26 mouse cellular contexts compared by ENCODE assay signal in genomic region chr2:79328079-79328478, GRCm38 (mm10).
DNase-seq lines count a peak whose midpoint lies in the region; ATAC-seq and TF ChIP-seq lines count a peak whose summit lies in the region.
"Had no signal": no experiment of that assay in that cellular context is flagged by ENCODE, and none has a peak within 500 bp of the region (broad histone marks: within the 10 kb centered on the region; RNA-seq: fewer than 3 reads in every experiment).

No protein-coding gene starts in this region.

- intact Hi-C loops in gastrocnemius, adult 2 months (cut with DNase I) = no loop called here

- H3K4me3 ChIP-seq in gastrocnemius, adult 2 months = no peak overlapping the region
- H3K4me3 ChIP-seq: heart, adult 2 months; heart, embryonic 12.5 days; hindbrain, embryonic 15.5 days; limb, embryonic 12.5 days; liver, embryonic 12.5 days had no signal

- H3K27ac ChIP-seq in gastrocnemius, adult 2 months = no peak overlapping the region
- H3K27ac ChIP-seq: heart, adult 2 months; hindbrain, embryonic 15.5 days; limb, embryonic 12.5 days; liver, embryonic 12.5 days had no signal

- peak; percentile 49 to 59 for DNase-seq in cerebellum, postnatal 14 days
- DNase-seq in gastrocnemius, adult 2 months = peak; percentile 19
- DNase-seq in gastrocnemius, postnatal 10 days = no peak
- DNase-seq in right cerebral cortex, postnatal 4 days = peak; percentile 10
- no peak for DNase-seq in right cerebral cortex, postnatal 10 days (ENCODE audit: low spot score in 2 of 2)
- DNase-seq in frontal cortex, postnatal 14 days (ENCODE audit: low spot score in 2 of 2) = no peak
- DNase-seq: adrenal gland, postnatal 10 days; cerebellum, adult 18-20 months; heart, adult 2 months; heart, postnatal 4 days; kidney, adult 2 months; kidney, postnatal 10 days; layer of hippocampus, postnatal 36 days; liver, postnatal 0 days; lung, postnatal 36 days; right cerebral cortex, adult 18-20 months; thymus, postnatal 4 days had no signal

- ATAC-seq in cerebellum, adult (ENCODE audit: insufficient number of reproducible peaks, low FRiP score, low TSS enrichment) = no peak
- ATAC-seq: forebrain, embryonic 16.5 days; inflammation-experienced regulatory T-cells, adult 6 months; liver, embryonic 12.5 days; liver, postnatal 0 days; midbrain, embryonic 16.5 days; Patski had no signal

- no peak for TF ChIP-seq CTCF in gastrocnemius, adult 2 months (IDR thresholded peaks at IDR 0.05)

Comparison
In these comparisons a context has a peak if more than half of its experiments do, and no peak if none do; other contexts are left out.
1. DNase-seq: peak in cerebellum, postnatal 14 days (2 of 2), gastrocnemius, adult 2 months (single experiment) and right cerebral cortex, postnatal 4 days (single experiment); none in gastrocnemius, postnatal 10 days (single experiment), right cerebral cortex, postnatal 10 days (0 of 2) and frontal cortex, postnatal 14 days (0 of 2).